12 mouse cellular contexts compared by ENCODE assay signal in the genomic region with DNA sequence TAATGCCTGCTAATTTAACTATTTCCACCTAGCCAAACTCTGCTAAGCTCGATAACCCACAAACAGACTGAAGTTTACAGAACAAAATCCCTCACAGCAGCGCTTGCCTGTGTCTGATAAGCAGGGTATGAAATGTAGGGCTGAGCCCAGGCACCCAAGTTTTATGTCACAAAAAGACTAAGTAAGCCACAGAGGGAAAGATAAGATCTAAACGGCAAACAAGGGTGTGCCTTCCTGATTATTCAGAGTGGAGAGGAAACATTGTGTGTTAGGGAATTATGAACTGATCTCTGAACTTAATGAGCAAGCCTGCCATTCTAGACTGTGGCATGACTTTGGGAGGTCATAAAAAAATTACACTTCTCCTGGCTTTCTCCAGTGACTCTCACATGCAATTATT.
DNase-seq lines count a peak whose midpoint lies in the region; ATAC-seq lines count a peak whose summit lies in the region.
"Had no signal": no experiment of that assay in that cellular context is flagged by ENCODE, and none has a peak within 500 bp of the region (broad histone marks: within the 10 kb centered on the region; RNA-seq: fewer than 3 reads in every experiment).

No protein-coding gene starts in this region.

- no peaks in the 10 kb centered on the region for H3K27me3 ChIP-seq in midbrain, embryonic 11.5 days (ENCODE audit: control insufficient read depth, insufficient read depth, low read length)
- no peaks in the 10 kb centered on the region for H3K27me3 ChIP-seq in midbrain, embryonic 16.5 days (ENCODE audit: control insufficient read depth, insufficient read depth, low read depth, low read length)
- H3K27me3 ChIP-seq in stomach, embryonic 15.5 days (replicated peaks) = no peaks in the 10 kb centered on the region
- H3K27me3 ChIP-seq in hindbrain, embryonic 11.5 days (ENCODE audit: control insufficient read depth, insufficient read depth, low read length) = no peaks in the 10 kb centered on the region
- H3K27me3 ChIP-seq: heart, embryonic 13.5 days had no signal

- H3K4me2 ChIP-seq in midbrain, embryonic 11.5 days = no peak overlapping the region
- no peak overlapping the region for H3K4me2 ChIP-seq in midbrain, embryonic 16.5 days (ENCODE audit: low read length)
- no peak overlapping the region for H3K4me2 ChIP-seq in stomach, embryonic 15.5 days
- H3K4me2 ChIP-seq in hindbrain, embryonic 11.5 days (replicated peaks; ENCODE audit: low read depth, low read length) = no peak overlapping the region
- H3K4me2 ChIP-seq: heart, embryonic 13.5 days had no signal

- H3K4me1 ChIP-seq in midbrain, embryonic 11.5 days (ENCODE audit: control insufficient read depth, insufficient read depth, low read length) = no peaks in the 10 kb centered on the region
- H3K4me1 ChIP-seq in midbrain, embryonic 16.5 days (ENCODE audit: control insufficient read depth, insufficient read depth, low read length) = no peaks in the 10 kb centered on the region
- no peaks in the 10 kb centered on the region for H3K4me1 ChIP-seq in stomach, embryonic 15.5 days
- H3K4me1 ChIP-seq in hindbrain, embryonic 11.5 days (replicated peaks; ENCODE audit: control insufficient read depth, insufficient read depth, low read length) = no peaks in the 10 kb centered on the region
- H3K4me1 ChIP-seq: forebrain, embryonic 10.5 days had no signal

- H3K27ac ChIP-seq in midbrain, embryonic 11.5 days (ENCODE audit: low read depth, low read length) = no peak overlapping the region
- H3K27ac ChIP-seq in midbrain, embryonic 16.5 days (ENCODE audit: low read length) = no peak overlapping the region
- H3K27ac ChIP-seq in stomach, embryonic 15.5 days = no peak overlapping the region
- H3K27ac ChIP-seq in hindbrain, embryonic 11.5 days (ENCODE audit: low read depth, low read length) = no peak overlapping the region
- H3K27ac ChIP-seq: forebrain, embryonic 10.5 days; heart, embryonic 13.5 days had no signal

- no peaks in the 10 kb centered on the region for H3K36me3 ChIP-seq in midbrain, embryonic 11.5 days (ENCODE audit: control insufficient read depth, insufficient read depth, low read length)
- H3K36me3 ChIP-seq in midbrain, embryonic 16.5 days (ENCODE audit: control insufficient read depth, insufficient read depth, low read length) = no peaks in the 10 kb centered on the region
- H3K36me3 ChIP-seq in stomach, embryonic 15.5 days = no peaks in the 10 kb centered on the region
- no peaks in the 10 kb centered on the region for H3K36me3 ChIP-seq in hindbrain, embryonic 11.5 days (ENCODE audit: control insufficient read depth, insufficient read depth, low read length)
- H3K36me3 ChIP-seq: forebrain, embryonic 10.5 days; heart, embryonic 13.5 days had no signal

- H3K9ac ChIP-seq in midbrain, embryonic 11.5 days (ENCODE audit: low read length) = no peak overlapping the region
- no peak overlapping the region for H3K9ac ChIP-seq in midbrain, embryonic 16.5 days (ENCODE audit: low read depth, low read length)
- no peak overlapping the region for H3K9ac ChIP-seq in stomach, embryonic 15.5 days
- H3K9ac ChIP-seq in hindbrain, embryonic 11.5 days (ENCODE audit: low read depth, low read length) = no peak overlapping the region
- H3K9ac ChIP-seq: heart, embryonic 13.5 days had no signal

- peak; percentile 54 for DNase-seq in midbrain, embryonic 11.5 days (ENCODE audit: low spot score, missing footprints)
- peak; percentile 83 for DNase-seq in c-Kit-positive CD71-positive TER-119-negative erythroid progenitor cells, embryonic 14.5 days (ENCODE audit: low read depth)
- peak; percentile 69 for DNase-seq in liver
- no peak for DNase-seq in ovary, adult 18-20 months (ENCODE audit: low spot score)
- DNase-seq in hindbrain, embryonic 11.5 days (ENCODE audit: low spot score) = no peak
- DNase-seq in layer of hippocampus, postnatal 10 days (ENCODE audit: low spot score in 2 of 2) = no peak
- DNase-seq: embryo, embryonic 11 days; kidney, postnatal 25 days had no signal

- WGBS in midbrain, embryonic 11.5 days = 70% methylated on average over 3 of the region's 3 CpGs
- 58% methylated on average over 3 of the region's 3 CpGs for WGBS in midbrain, embryonic 16.5 days
- 25% methylated on average over 3 of the region's 3 CpGs for WGBS in stomach, embryonic 15.5 days
- 86% methylated on average over 3 of the region's 3 CpGs for WGBS in hindbrain, embryonic 11.5 days

- no peak overlapping the region for H3K4me3 ChIP-seq in midbrain, embryonic 11.5 days (ENCODE audit: low read depth, low read length)
- no peak overlapping the region for H3K4me3 ChIP-seq in midbrain, embryonic 16.5 days (ENCODE audit: low read depth, low read length)
- no peak overlapping the region for H3K4me3 ChIP-seq in stomach, embryonic 15.5 days (replicated peaks)
- H3K4me3 ChIP-seq in hindbrain, embryonic 11.5 days (ENCODE audit: low read depth, low read length) = no peak overlapping the region
- H3K4me3 ChIP-seq: forebrain, embryonic 10.5 days; heart, embryonic 13.5 days had no signal

- no peak for ATAC-seq in midbrain, embryonic 11.5 days (ENCODE audit: low FRiP score)
- no peak for ATAC-seq in midbrain, embryonic 16.5 days
- peak; percentile 88 for ATAC-seq in stomach, embryonic 15.5 days (ENCODE audit: insufficient read depth, low FRiP score, low read depth)
- ATAC-seq in hindbrain, embryonic 11.5 days (ENCODE audit: low FRiP score) = no peak

- H3K9me3 ChIP-seq in midbrain, embryonic 11.5 days (ENCODE audit: control insufficient read depth, low read length) = no peaks in the 10 kb centered on the region
- no peaks in the 10 kb centered on the region for H3K9me3 ChIP-seq in midbrain, embryonic 16.5 days (replicated peaks; ENCODE audit: control insufficient read depth, low read length, poor library complexity, severe bottlenecking)
- H3K9me3 ChIP-seq in stomach, embryonic 15.5 days = no peaks in the 10 kb centered on the region
- no peaks in the 10 kb centered on the region for H3K9me3 ChIP-seq in hindbrain, embryonic 11.5 days (ENCODE audit: control insufficient read depth, low read length)
- H3K9me3 ChIP-seq: forebrain, embryonic 10.5 days; heart, embryonic 13.5 days had no signal

Comparison
In these comparisons a context has a peak if more than half of its experiments do, and no peak if none do; other contexts are left out.
1. DNase-seq: peak in midbrain, embryonic 11.5 days (single experiment), c-Kit-positive CD71-positive TER-119-negative erythroid progenitor cells, embryonic 14.5 days (single experiment) and liver (single experiment); none in ovary, adult 18-20 months (single experiment), hindbrain, embryonic 11.5 days (single experiment) and layer of hippocampus, postnatal 10 days (0 of 2).